Mouse (Mus musculus) embryonic facial prominence, embryonic 10.5 days (tissue): Measurements from ENCODE around the gene Mob3b. TPM values are rescaled to one million over a fixed set of nuclear protein-coding genes. Genes with fewer than 3 reads are reported as not detected.

Experiments
- DNase-seq: peaks from one replicate; pipeline ENCODE4 v3.0.0-alpha.2; 2017; ENCODE audit warnings: low spot score
- H3K27ac ChIP-seq: fragments of 300-500 bp; sonication (generic); replicated peaks from 2 replicates; pipeline ENCODE4 v1.5.1; 2016; ENCODE audit warnings: mild to moderate bottlenecking
- H3K27me3 ChIP-seq: fragments of 300-500 bp; sonication (generic); replicated peaks from 2 replicates; pipeline ENCODE4 v1.6.1; 2016; ENCODE audit warnings: low read depth, mild to moderate bottlenecking; ENCODE audit not compliant: poor library complexity, severe bottlenecking
- H3K36me3 ChIP-seq: fragments of 300-500 bp; sonication (generic); replicated peaks from 2 replicates; pipeline ENCODE4 v1.6.1; 2016; ENCODE audit warnings: mild to moderate bottlenecking, moderate library complexity
- H3K4me1 ChIP-seq: fragments of 300-500 bp; sonication (generic); 2 replicates; pipeline ENCODE4 v1.6.1; 2016
- H3K4me3 ChIP-seq: fragments of 300-500 bp; sonication (generic); 2 replicates; pipeline ENCODE4 v1.5.1; 2016; ENCODE audit warnings: mild to moderate bottlenecking, moderate library complexity
- H3K9me3 ChIP-seq: fragments of 300-500 bp; sonication (generic); 2 replicates; pipeline ENCODE4 v1.6.1; 2016; ENCODE audit warnings: mild to moderate bottlenecking
- WGBS: fragments of 180-500 bp; shearing (Covaris S2); methylation state at CpG from one replicate; pipeline ENCODE4 v1.1.7; 2016; 5-methylcytosine and 5-hydroxymethylcytosine counted together
- polyA plus RNA-seq: library from polyadenylated mRNA; unstranded; fragments of >200 nt; fragmentation: Nextera tagmentation; extraction: Ambion mirVana; gene quantifications from 2 replicates; pipeline ENCODE4 v1.2.1, GENCODE M21; 2016

Gene Mob3b
- 14.0 and 15.4 TPM in 2 replicates for polyA plus RNA-seq

DNA sequence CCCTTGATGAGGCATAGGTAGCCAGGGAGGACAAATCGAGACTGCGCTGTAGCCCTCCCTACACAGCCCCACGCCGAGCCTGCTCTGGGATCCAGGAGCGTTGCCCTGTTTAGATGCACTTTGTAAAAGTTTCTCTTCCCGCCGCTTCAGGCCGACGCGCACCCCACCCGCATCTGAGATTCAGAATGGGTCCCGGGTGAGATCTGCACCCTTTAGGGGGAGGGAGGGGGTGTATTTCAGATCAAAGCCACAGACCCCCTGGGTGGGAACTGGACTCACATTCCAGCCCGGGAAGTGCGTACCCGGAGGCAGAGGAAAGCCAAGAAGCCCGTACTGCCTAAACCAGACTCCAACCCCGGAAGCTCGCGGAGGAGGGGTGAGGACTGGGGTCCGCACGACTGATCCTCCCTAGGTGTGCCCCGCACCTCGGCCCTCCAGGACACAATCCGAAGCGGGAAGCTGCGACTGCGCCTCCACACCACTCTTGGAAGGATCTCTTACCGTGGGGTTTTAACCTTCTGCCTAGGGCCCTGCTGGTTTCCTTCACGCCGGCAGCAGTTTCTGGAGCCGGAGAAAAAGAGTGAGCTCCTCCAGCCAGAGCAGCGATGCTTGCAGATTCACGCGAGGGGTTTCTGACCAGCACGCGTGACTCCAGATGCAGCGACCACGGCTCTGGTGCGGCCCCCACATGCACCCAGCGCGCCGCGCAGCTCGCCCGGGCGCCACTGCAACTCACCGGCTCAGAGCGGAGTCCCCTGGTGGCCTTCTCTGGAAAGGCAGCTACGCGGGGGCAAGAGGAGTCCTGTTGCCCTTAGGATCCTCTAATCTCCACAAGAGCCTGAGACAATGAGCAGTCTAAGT, at the start of gene Mob3b:
TSS of gene Mob3b (minus strand) at position 734 of the 861 bp plus-strand sequence.
- Histone ChIP-seq H3K27me3 (peaks cover 6% of the 10 kb centered on the region; the same call in 1 of the 2 replicates), H3K4me1 (peaks cover 19% of the 10 kb centered on the region), H3K36me3 (no peaks in the 10 kb centered on the region), H3K9me3 (no peaks in the 10 kb centered on the region), H3K27ac (peak within 1 kb of the TSS; percentile 90), H3K4me3 (peak within 1 kb of the TSS; percentile 73)
- under 1% methylated on average over 50 of the region's 50 CpGs for WGBS
- DNase-seq = peak; percentile 91

DNA sequence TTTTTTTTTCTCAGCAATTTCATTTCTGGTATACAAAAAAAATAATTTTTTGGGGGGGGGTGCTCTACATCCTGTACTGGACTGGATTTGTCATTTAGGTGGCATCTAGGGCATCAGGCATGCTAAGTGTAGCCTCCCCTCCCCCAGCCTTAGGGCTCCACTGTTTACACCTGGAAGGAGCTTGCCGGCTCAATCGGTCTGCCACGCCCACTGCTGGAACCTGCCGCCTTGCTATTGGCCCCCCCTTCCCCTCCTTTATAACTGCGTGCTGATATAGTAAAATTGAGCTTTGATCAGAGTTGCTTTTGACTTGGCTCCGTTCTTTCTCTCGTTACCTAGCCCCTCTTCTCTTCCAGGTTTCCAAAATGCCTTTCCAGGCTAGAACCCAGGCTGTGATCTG, 47.4 kb upstream of the Mob3b start:
- H3K36me3 ChIP-seq = peaks cover 39% of the 10 kb centered on the region

DNA sequence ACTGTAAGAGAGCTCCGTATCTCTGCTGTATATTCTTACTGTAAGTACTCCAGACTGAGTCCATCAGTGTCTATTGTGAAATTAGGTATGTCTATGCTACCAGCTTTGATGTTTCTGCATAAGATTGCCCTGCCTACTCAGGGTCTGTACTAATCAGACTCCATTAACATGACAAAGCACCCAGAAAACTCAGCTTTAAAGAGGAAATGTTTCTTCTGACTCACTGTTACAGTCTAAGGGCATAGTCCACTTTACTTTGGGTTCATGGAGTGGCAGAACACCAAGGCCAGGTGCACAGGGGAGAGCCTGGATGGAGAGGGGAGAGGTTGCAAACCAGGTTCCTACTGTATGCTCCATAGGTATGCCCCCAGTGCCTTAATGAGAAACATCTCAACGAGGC, 46.4 kb upstream of the Mob3b start:
- H3K27ac ChIP-seq = no peak overlapping the region
- H3K4me1 ChIP-seq = no peaks in the 10 kb centered on the region
- peaks cover 39% of the 10 kb centered on the region for H3K36me3 ChIP-seq
- no peak overlapping the region for H3K4me3 ChIP-seq
- WGBS = 92% methylated on average over 2 of the region's 2 CpGs
- H3K27me3 ChIP-seq = no peaks in the 10 kb centered on the region
- DNase-seq = no peak
- H3K9me3 ChIP-seq = no peaks in the 10 kb centered on the region

More for the DNA sequence above, 47.4 kb upstream of the Mob3b start:
- Histone ChIP-seq H3K27me3 (no peaks in the 10 kb centered on the region), H3K9me3 (no peaks in the 10 kb centered on the region), H3K27ac (no peak overlapping the region), H3K4me3 (no peak overlapping the region), H3K4me1 (no peaks in the 10 kb centered on the region)
- DNase-seq = no peak
- 65% methylated on average over 7 of the region's 7 CpGs for WGBS

- Histone ChIP-seq H3K36me3 (peaks cover 43% of the 10 kb centered on the region), H3K9me3 (no peaks in the 10 kb centered on the region), H3K27ac (no peak overlapping the region), H3K27me3 (no peaks in the 10 kb centered on the region), H3K4me3 (no peak overlapping the region), H3K4me1 (no peaks in the 10 kb centered on the region)
- no peak for DNase-seq
- 94% methylated on average over 5 of the region's 5 CpGs for WGBS
Measured at GRCm38 (mm10) chr4:35201700-35202099, 44.4 kb upstream of the Mob3b start.

DNA sequence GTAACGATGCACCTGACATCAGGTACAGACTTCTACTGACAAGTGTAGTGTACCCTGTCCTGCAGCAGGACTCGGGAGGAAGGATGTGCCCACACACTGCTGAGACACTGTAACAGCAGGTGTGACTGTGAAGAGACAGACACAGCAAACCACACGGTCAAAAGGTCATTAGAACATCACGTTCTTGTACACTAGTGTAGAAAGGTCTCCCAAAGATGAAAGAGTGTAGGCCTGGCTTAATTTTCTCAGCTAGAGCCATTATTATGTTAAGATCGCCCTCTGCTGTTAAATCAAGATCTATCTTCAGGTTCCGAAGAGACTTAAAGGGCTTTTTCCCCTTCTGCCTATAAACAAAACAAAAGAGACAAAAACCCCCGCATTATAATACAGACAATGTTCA, 35.4 kb upstream of the Mob3b start:
- Histone ChIP-seq H3K9me3 (no peaks in the 10 kb centered on the region), H3K27ac (no peak overlapping the region), H3K27me3 (no peaks in the 10 kb centered on the region), H3K36me3 (peaks cover 3% of the 10 kb centered on the region; the same call in 1 of the 2 replicates), H3K4me3 (no peak overlapping the region), H3K4me1 (0 out of 2 replicates have a peak, but pooled peaks cover 3% of the 10 kb centered on the region)
- 49% methylated on average over 7 of the region's 7 CpGs for WGBS
- DNase-seq = no peak

DNA sequence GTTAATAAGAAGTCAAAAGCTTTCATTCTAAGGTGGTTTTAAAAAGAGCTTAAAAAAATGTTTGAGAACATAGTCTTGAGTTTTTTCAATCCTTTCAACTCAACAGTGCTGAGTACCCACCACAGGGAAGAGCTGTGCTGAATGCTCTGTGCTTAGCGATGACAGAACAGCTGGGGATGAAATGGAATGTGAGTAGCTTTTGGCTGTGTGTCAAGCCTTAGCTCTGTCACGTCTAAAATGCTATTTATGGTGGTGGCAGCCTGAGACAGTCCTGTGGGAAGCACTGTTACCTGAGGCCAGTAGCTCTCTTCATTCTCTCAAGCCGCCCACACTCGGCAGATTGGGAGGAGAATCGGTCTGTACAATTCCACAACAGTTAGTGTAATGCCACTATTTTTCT, 32.5 kb upstream of the Mob3b start:
- Histone ChIP-seq H3K27me3 (no peaks in the 10 kb centered on the region), H3K27ac (no peak overlapping the region), H3K4me1 (0 out of 2 replicates have a peak, but pooled peaks cover 3% of the 10 kb centered on the region), H3K9me3 (no peaks in the 10 kb centered on the region), H3K4me3 (no peak overlapping the region), H3K36me3 (no peaks in the 10 kb centered on the region; the same call in 1 of the 2 replicates)
- 78% methylated on average over 5 of the region's 5 CpGs for WGBS
- no peak for DNase-seq

DNA sequence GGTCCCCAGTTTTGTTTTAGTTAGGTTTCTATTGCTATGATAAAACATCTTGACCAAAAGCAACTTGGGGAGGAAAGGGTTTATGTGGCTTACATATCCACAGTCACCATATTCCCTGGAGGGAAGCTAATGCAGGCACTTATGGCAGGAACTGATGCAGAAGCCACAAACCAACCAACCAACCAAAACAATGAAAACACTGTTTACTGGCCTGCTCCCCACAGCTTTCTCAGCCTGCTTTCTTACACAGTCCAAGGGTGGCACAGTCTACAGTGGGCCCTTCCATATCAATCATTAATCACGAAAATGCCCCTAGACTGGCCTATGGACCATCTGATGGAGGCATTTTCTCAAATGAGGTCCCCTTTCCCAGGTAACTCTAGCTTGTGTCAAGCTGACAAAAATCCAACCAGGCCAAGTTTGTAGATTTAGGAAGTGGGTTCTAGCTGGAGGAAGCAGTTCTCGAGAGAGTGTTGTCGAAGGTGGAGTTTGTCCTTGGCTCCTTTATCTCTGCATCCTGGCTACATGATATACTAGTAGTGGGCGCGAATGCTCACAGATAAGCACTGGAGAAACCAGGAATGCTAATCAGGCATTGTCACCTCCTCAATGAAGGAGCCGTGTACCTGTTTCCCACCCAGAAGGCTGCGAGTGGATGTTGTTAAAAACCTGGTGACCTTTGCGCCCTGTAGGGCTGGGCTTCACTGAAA, 30.5 kb upstream of the Mob3b start:
- no peak overlapping the region for H3K4me3 ChIP-seq

DNA sequence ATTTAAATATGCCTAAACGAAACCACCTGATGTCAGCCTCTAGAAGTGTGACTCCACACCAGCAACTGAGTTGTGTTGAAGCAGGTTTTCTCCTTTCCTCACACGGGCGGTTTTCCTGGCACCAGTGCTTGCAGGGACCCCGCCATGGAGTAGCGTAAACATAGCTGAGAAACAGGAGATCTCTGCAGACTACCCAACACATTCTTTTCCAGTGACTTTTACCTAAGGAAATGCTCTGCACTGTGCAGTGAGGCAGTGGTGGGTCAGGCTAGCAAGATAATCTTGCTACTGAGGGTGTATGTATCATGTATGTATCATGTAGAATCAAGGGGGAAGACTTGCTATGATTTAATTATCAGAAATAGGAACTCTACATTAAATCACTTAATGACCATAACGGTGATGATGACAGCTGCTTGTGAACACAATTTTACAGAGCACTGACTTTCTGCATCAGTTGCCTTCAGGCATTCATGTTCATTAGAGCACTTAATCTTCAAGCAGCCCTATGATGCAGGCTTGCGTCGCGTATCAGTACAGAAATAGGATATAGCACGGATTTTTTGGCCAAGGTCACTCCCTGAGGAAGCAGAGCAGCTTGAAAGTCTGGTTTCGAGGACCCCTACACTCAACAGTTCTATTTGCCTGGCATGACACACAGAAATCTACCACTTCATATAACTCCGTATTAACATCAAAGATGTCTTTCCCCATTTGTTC, 20.8 kb upstream of the Mob3b start:
- no peaks in the 10 kb centered on the region; the same call in 1 of the 2 replicates for H3K4me1 ChIP-seq
- no peaks in the 10 kb centered on the region for H3K9me3 ChIP-seq
- 80% methylated on average over 12 of the region's 12 CpGs for WGBS
- H3K27ac ChIP-seq = no peak overlapping the region
- no peaks in the 10 kb centered on the region for H3K36me3 ChIP-seq
- no peak for DNase-seq
- no peaks in the 10 kb centered on the region for H3K27me3 ChIP-seq
- H3K4me3 ChIP-seq = no peak overlapping the region

More for the DNA sequence above, 30.5 kb upstream of the Mob3b start:
- H3K27me3 ChIP-seq = no peaks in the 10 kb centered on the region
- H3K36me3 ChIP-seq = no peaks in the 10 kb centered on the region; the same call in 1 of the 2 replicates
- no peaks in the 10 kb centered on the region for H3K9me3 ChIP-seq
- 90% methylated on average over 8 of the region's 8 CpGs for WGBS
- no peak for DNase-seq
- H3K27ac ChIP-seq = no peak overlapping the region
- H3K4me1 ChIP-seq = 0 out of 2 replicates have a peak, but pooled peaks cover 3% of the 10 kb centered on the region

DNA sequence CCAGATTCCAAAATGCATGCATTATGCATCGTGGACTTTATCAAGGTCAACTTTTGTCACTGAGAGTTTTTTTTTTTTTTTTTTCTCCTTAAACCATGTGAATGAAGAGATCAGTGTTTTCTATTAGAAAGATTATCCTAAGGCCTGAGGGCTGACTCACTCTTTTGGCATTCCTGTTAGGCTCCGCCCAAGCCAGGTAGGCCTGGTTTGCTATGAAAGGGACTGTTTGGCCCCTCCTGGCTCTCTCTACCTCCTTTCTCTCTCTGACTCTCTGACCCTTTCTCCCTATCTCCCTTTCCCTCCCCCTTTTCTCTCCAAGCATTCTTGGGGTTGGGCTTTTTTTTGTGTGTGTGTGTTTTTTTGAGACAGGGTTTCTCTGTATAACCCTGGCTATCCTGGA, 18.3 kb upstream of the Mob3b start:
- Histone ChIP-seq H3K27me3 (no peaks in the 10 kb centered on the region), H3K36me3 (no peaks in the 10 kb centered on the region), H3K27ac (no peak overlapping the region), H3K4me1 (no peaks in the 10 kb centered on the region; the same call in 1 of the 2 replicates), H3K9me3 (no peaks in the 10 kb centered on the region), H3K4me3 (no peak overlapping the region)
- no peak for DNase-seq
- 84% methylated on average over 2 of the region's 2 CpGs for WGBS

DNA sequence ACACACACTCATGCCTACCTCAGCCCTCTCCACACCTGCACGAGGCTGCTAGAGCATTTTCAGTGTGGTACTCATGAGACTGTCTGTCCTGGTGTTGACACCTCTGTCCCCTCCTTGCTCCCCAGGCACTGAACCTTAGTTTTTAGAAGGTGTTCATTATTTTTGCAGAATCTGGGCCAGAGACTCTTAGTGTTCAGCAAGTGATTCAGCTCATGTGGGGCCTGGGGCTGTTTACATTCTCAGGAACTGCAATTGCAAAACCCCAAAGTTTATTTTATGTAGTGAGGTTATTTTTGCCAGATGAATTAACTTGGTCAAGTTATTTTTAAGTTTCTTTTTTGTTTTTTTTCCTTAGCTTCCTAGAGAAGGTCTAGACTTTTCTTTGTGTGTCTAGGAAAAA, 16.3 kb upstream of the Mob3b start:
- Histone ChIP-seq H3K27me3 (no peaks in the 10 kb centered on the region), H3K9me3 (no peaks in the 10 kb centered on the region), H3K4me3 (no peak overlapping the region), H3K27ac (no peak overlapping the region), H3K4me1 (no peaks in the 10 kb centered on the region; the same call in 1 of the 2 replicates), H3K36me3 (no peaks in the 10 kb centered on the region)
- no peak for DNase-seq
- WGBS = 77% methylated on average over 1 of the region's 1 CpGs

GRCm38 (mm10) chr4:35172471-35172870, 15.2 kb upstream of the Mob3b start:
- no peak for DNase-seq
- Histone ChIP-seq H3K27me3 (no peaks in the 10 kb centered on the region), H3K4me3 (no peak overlapping the region), H3K9me3 (no peaks in the 10 kb centered on the region), H3K36me3 (no peaks in the 10 kb centered on the region), H3K27ac (no peak overlapping the region), H3K4me1 (no peaks in the 10 kb centered on the region)
- WGBS = 91% methylated on average over 2 of the region's 2 CpGs

GRCm38 (mm10) chr4:35169571-35170125, 12.4 kb upstream of the Mob3b start:
- WGBS = 83% methylated on average over 13 of the region's 13 CpGs
- no peak for DNase-seq
- Histone ChIP-seq H3K9me3 (no peaks in the 10 kb centered on the region), H3K27me3 (no peaks in the 10 kb centered on the region), H3K4me1 (no peaks in the 10 kb centered on the region), H3K4me3 (no peak overlapping the region), H3K27ac (no peak overlapping the region), H3K36me3 (no peaks in the 10 kb centered on the region)
